Mouse (Mus musculus) limb, embryonic 11.5 days (tissue): ENCODE measurements around the gene Gtdc1. TPM values are rescaled to one million over a fixed set of nuclear protein-coding genes. Genes with fewer than 3 reads are reported as not detected.

Experiments used
- ATAC-seq: fragments of 200-750 bp; cut with Nextera tagmentation; 2 replicates; pipeline ENCODE4 v1.8.0; 2017; ENCODE audit warnings: low read depth; ENCODE audit not compliant: insufficient number of reproducible peaks, low FRiP score, low TSS enrichment
- DNase-seq: peaks from one replicate; pipeline ENCODE4 v3.0.0-alpha.2; 2015; ENCODE audit warnings: low spot score
- H3K27ac ChIP-seq: fragments of 300-500 bp; sonication (generic); replicated peaks from 2 replicates; pipeline ENCODE4 v1.5.1; 2014; ENCODE audit warnings: low read depth, mild to moderate bottlenecking, low read length
- H3K27me3 ChIP-seq: fragments of 300-500 bp; sonication (generic); 2 replicates; pipeline ENCODE4 v1.6.1; 2014; ENCODE audit warnings: mild to moderate bottlenecking, low read length, mixed read lengths; ENCODE audit not compliant: control insufficient read depth, insufficient read depth
- H3K36me3 ChIP-seq: fragments of 300-500 bp; sonication (generic); 2 replicates; pipeline ENCODE4 v1.6.1; 2014; ENCODE audit warnings: mild to moderate bottlenecking, low read length, moderate library complexity, mixed read lengths; ENCODE audit not compliant: control insufficient read depth, insufficient read depth
- H3K4me1 ChIP-seq: fragments of 300-500 bp; sonication (generic); 2 replicates; pipeline ENCODE4 v1.6.1; 2014; ENCODE audit warnings: low read length, mixed read lengths; ENCODE audit not compliant: control insufficient read depth, insufficient read depth
- H3K4me2 ChIP-seq: fragments of 300-500 bp; sonication (generic); 2 replicates; pipeline ENCODE4 v1.6.1; 2014; ENCODE audit warnings: low read depth, mild to moderate bottlenecking, moderate library complexity; ENCODE audit not compliant: severe bottlenecking
- H3K4me3 ChIP-seq: fragments of 300-500 bp; sonication (generic); 2 replicates; pipeline ENCODE4 v1.5.1; 2014; ENCODE audit warnings: low read depth, low read length
- H3K9ac ChIP-seq: fragments of 300-500 bp; sonication (generic); 2 replicates; pipeline ENCODE4 v1.6.1; 2014; ENCODE audit warnings: mild to moderate bottlenecking, low read length
- H3K9me3 ChIP-seq: fragments of 300-500 bp; sonication (generic); 2 replicates; pipeline ENCODE4 v1.6.1; 2016; ENCODE audit warnings: low read length; ENCODE audit not compliant: control insufficient read depth
- WGBS: fragments of 180-500 bp; shearing (Covaris S2); extraction: QIAGEN DNeasy Blood & Tissue Kit; methylation state at CpG from one replicate; pipeline ENCODE4 v1.1.7; 2014; 5-methylcytosine and 5-hydroxymethylcytosine counted together
- polyA plus RNA-seq: library from polyadenylated mRNA; unstranded; fragments of >200 nt; fragmentation: Nextera tagmentation; extraction: Ambion mirVana; gene quantifications from 2 replicates; pipeline ENCODE4 v1.2.1, GENCODE M21; 2014

Gene Gtdc1
- polyA plus RNA-seq, 1 experiment from 2014 or later = 9.7 TPM

DNA sequence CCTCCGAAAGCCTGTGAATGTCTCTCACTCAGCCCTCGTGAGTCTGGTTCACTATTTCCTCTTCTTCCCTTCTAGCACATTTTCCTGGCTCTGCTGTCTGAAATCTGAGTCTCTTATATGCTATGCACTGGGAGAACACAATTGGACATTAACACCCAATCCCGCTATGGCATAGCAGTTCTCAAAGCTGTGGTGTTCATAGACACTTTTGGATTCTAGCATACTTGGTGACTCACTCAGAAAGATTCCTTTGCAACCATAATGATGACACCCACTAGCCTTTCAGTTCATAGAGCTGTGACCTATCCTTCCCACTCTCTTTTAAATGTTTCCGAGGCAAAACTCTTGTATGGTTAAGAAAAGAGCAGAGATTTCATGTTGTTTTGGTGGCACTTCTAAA, 33.7 kb upstream of the Gtdc1 start:
- no peak overlapping the region for H3K4me3 ChIP-seq
- no peak overlapping the region for H3K27ac ChIP-seq
- no peaks in the 10 kb centered on the region for H3K9me3 ChIP-seq
- no peaks in the 10 kb centered on the region for H3K36me3 ChIP-seq
- 88% methylated on average over 4 of the region's 4 CpGs for WGBS
- H3K4me1 ChIP-seq = no peaks in the 10 kb centered on the region
- no peak overlapping the region for H3K9ac ChIP-seq
- no peak for ATAC-seq
- no peak overlapping the region for H3K4me2 ChIP-seq
- DNase-seq = no peak
- no peaks in the 10 kb centered on the region for H3K27me3 ChIP-seq

DNA sequence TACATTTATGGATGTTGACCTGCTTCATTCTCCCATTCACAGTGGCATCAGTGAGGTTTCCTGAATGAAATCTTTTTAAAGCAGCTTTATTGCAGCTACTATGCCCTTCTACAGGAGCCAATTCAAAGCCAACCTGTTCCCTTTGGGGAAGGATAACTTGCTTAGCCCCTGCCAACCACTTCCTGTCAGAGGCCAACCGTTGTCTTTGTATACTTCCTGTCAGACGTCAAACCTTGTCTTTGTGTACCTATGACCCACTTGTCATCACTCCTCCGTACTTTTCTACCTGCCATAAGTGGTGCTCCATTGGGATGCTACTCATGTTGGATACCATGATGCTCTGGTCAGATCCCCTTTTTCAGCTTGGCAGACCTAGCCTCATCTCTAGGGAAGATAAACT, 33.1 kb upstream of the Gtdc1 start:
- H3K36me3 ChIP-seq = no peaks in the 10 kb centered on the region
- no peak overlapping the region for H3K27ac ChIP-seq
- WGBS = 84% methylated on average over 3 of the region's 3 CpGs
- no peak for DNase-seq
- no peak overlapping the region for H3K4me2 ChIP-seq
- no peak overlapping the region for H3K4me3 ChIP-seq
- no peak for ATAC-seq
- H3K27me3 ChIP-seq = no peaks in the 10 kb centered on the region
- H3K4me1 ChIP-seq = no peaks in the 10 kb centered on the region
- H3K9me3 ChIP-seq = no peaks in the 10 kb centered on the region
- H3K9ac ChIP-seq = no peak overlapping the region

DNA sequence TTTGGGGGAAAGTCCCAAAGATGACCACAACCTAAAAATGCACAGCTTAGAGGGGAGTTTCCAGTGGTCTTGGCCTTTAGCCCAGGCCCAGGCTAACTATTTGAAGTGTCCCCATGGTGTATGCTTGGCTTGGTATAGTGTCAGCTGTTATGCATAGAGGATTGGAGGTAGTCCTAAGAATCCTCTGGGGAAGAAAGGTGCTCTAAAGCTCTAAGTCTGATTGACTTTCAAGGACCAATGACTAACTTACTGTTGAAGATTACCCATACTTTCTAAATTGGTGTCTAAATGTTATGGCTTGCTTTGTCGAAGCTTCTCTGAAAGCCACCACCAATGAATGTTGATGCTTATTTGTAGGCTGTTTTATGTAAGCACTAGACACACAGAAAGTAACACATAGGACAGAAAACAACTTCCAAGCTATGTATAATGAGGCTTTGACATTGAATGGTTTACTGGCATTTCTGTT, 29.9 kb upstream of the Gtdc1 start:
- no peaks in the 10 kb centered on the region for H3K36me3 ChIP-seq
- DNase-seq (no peak), ATAC-seq (no peak)
- H3K9ac ChIP-seq = no peak overlapping the region
- no peaks in the 10 kb centered on the region for H3K27me3 ChIP-seq
- H3K27ac ChIP-seq = no peak overlapping the region
- H3K9me3 ChIP-seq = no peaks in the 10 kb centered on the region
- WGBS = 90% methylated on average over 1 of the region's 1 CpGs
- no peak overlapping the region for H3K4me3 ChIP-seq
- H3K4me1 ChIP-seq = no peaks in the 10 kb centered on the region
- no peak overlapping the region for H3K4me2 ChIP-seq

DNA sequence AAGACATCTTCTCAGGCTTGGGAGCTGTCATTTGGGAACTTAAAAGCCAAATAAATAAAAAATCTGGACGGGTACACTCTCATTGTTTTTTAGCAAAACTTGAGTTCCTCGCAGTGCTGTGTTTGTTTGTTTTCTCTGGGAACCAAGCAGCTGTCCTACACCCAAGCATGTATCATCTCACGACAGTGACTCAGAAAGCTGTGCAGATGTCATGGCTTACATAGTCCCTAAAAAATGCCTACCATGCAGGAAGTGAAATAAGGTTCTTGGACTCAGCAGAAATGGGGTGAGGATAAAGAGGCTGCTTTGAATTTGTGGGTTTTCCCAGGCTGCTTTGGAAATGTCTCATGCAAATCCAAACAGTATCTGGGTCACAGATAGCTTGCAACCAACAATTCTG, 28.8 kb upstream of the Gtdc1 start:
- H3K4me2 ChIP-seq = no peak overlapping the region
- H3K9me3 ChIP-seq = no peaks in the 10 kb centered on the region
- no peak for ATAC-seq
- WGBS = 60% methylated on average over 3 of the region's 3 CpGs
- H3K27me3 ChIP-seq = no peaks in the 10 kb centered on the region
- H3K27ac ChIP-seq = no peak overlapping the region
- H3K4me1 ChIP-seq = no peaks in the 10 kb centered on the region
- H3K9ac ChIP-seq = no peak overlapping the region
- no peak for DNase-seq
- H3K36me3 ChIP-seq = no peaks in the 10 kb centered on the region
- no peak overlapping the region for H3K4me3 ChIP-seq

DNA sequence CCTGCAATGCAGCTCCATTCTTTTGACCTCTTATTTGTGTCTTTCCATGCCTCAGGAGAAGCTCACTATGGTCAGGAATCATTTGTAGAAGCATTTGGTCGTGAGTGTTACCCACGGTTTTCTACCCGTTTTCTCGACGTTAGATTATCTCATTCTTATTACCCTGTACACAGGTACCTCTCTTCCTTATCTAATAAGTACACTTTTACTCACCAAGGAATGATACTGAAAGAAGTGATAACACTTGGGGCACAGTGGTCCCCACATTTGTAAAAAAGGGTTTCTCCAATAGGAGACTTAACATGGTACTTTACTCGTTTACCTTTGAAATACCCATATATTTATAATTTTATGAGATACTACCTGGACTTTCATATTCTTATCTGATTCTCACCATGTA, 28.0 kb upstream of the Gtdc1 start:
- Histone ChIP-seq H3K4me2 (no peak overlapping the region), H3K9ac (no peak overlapping the region), H3K27me3 (no peaks in the 10 kb centered on the region), H3K4me3 (no peak overlapping the region), H3K27ac (no peak overlapping the region), H3K9me3 (no peaks in the 10 kb centered on the region), H3K4me1 (no peaks in the 10 kb centered on the region), H3K36me3 (no peaks in the 10 kb centered on the region)
- whole genome bisulfite sequencing = 93% methylated on average over 6 of the region's 6 CpGs
- no peak for ATAC-seq
- no peak for DNase-seq

DNA sequence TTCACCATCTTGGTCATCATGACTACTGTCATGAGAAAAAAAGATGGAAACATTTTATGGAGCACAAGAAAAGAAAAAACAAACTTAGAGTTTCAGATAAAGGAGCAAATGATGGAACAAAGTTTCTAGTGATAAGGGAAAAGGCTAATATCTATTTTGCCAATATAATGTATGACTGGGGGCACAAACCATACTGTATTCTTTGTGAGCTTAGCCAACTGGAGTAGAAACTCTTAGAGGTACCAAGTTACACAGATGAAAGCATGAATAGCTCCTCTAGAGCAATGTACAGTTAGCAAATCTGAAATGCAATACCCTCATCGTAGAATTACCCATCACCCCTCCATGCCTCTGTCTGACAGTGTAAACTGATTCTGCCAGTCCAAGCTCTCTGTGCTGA, 26.7 kb upstream of the Gtdc1 start:
- no peak for DNase-seq
- 81% methylated on average over 1 of the region's 1 CpGs for WGBS
- Histone ChIP-seq H3K9me3 (no peaks in the 10 kb centered on the region), H3K27ac (no peak overlapping the region), H3K4me3 (no peak overlapping the region), H3K36me3 (no peaks in the 10 kb centered on the region), H3K4me1 (no peaks in the 10 kb centered on the region), H3K27me3 (no peaks in the 10 kb centered on the region), H3K9ac (no peak overlapping the region), H3K4me2 (no peak overlapping the region)
- no peak for ATAC-seq

DNA sequence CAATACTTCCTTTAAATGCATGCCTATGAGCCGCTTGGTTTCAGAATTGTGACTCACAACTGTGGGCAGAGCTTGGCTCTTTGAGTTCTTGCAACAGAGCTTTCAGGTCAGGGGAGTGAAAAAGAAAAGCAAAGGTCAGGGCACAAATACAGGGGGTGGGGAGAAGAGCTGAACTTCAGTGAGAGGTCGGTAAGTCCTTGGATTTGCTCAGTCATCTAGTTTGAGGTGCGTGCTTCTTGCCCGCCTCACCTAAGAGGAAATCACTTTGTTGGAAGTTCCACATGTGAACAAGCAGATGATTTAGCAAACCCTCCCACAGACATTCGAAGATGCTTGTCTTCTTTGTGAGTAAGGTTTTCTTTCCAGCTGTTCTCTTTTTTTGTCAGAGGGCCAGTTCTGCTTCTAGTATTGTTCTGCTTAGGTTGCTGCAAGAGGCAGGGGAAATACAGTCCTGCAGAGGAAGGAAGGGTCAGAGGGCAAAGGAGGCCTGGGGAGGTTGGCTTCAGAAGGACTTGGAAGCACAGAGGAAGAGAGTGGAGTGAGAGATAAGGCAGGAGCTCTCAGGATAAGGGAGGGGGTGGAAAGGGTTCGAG, 25.5 kb upstream of the Gtdc1 start:
- WGBS = 56% methylated on average over 6 of the region's 6 CpGs
- no peaks in the 10 kb centered on the region for H3K36me3 ChIP-seq
- ATAC-seq (no peak), DNase-seq (no peak)
- no peak overlapping the region for H3K27ac ChIP-seq
- no peaks in the 10 kb centered on the region for H3K4me1 ChIP-seq
- no peaks in the 10 kb centered on the region for H3K9me3 ChIP-seq
- H3K4me2 ChIP-seq = no peak overlapping the region
- no peak overlapping the region for H3K4me3 ChIP-seq
- H3K9ac ChIP-seq = no peak overlapping the region
- no peaks in the 10 kb centered on the region for H3K27me3 ChIP-seq

DNA sequence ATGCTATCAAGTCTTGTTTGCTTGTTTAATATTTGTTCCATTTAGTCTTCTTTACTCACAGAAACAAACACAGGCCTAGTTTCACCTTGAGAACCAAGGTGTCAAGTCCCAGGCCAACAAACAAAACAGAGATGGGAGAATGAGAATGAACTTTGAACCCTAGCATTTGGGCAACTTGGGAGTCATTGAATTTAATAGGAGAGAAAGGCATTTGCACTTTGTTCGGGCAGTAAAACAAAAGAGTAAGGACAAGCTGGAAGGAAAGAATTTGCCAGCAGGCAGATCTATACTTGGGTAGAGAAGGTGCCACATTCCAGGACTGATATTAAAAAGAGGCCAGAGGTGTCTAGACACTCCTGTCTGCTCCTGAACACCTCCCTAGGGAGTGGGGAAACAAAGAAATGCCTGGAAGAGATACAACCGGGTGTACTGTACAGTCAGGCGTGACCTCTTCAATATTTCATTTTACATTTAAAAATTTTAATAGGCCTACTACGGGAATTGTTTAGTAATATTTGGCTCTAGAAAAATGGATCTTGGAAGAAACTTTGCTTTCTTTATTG, 24.3 kb upstream of the Gtdc1 start:
- H3K4me3 ChIP-seq = no peak overlapping the region
- no peak for DNase-seq
- H3K4me1 ChIP-seq = no peaks in the 10 kb centered on the region
- no peak overlapping the region for H3K4me2 ChIP-seq
- H3K27ac ChIP-seq = no peak overlapping the region
- no peak for ATAC-seq
- no peaks in the 10 kb centered on the region for H3K27me3 ChIP-seq
- no peaks in the 10 kb centered on the region for H3K36me3 ChIP-seq
- no peaks in the 10 kb centered on the region for H3K9me3 ChIP-seq
- H3K9ac ChIP-seq = no peak overlapping the region
- WGBS = 69% methylated on average over 4 of the region's 4 CpGs

DNA sequence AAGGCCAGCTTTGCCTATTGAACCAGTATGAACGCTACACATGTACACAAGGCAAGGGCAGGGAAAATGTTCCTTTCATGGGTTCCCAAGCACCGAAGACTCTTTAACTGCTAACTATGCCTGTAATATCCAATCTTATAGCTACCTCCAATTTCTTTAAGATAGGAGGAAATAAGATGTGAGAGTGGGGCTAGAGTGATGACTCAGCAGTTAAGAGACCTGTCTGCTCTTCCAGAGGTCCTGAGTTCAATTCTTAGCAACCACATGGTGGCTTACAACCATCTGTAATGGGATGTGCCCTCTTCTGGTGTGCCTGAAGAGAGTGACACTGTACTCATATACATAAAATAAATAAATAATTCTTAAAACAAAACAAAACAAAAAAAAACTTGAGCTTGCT, 17.2 kb upstream of the Gtdc1 start:
- Histone ChIP-seq H3K4me3 (no peak overlapping the region), H3K36me3 (no peaks in the 10 kb centered on the region), H3K9ac (no peak overlapping the region), H3K27me3 (no peaks in the 10 kb centered on the region), H3K9me3 (no peaks in the 10 kb centered on the region), H3K4me1 (no peaks in the 10 kb centered on the region), H3K4me2 (no peak overlapping the region), H3K27ac (no peak overlapping the region)
- DNase-seq = no peak
- 96% methylated on average over 2 of the region's 2 CpGs for WGBS
- ATAC-seq = no peak
